Mouse (Mus musculus): ENCODE measurements around the gene Mtrr. TPM values are rescaled to one million over a fixed set of nuclear protein-coding genes. Genes with fewer than 3 reads are reported as not detected.

Gene Mtrr
- polyA plus RNA-seq, 1 experiment from 2014 or later: 12.0 TPM

DNA sequence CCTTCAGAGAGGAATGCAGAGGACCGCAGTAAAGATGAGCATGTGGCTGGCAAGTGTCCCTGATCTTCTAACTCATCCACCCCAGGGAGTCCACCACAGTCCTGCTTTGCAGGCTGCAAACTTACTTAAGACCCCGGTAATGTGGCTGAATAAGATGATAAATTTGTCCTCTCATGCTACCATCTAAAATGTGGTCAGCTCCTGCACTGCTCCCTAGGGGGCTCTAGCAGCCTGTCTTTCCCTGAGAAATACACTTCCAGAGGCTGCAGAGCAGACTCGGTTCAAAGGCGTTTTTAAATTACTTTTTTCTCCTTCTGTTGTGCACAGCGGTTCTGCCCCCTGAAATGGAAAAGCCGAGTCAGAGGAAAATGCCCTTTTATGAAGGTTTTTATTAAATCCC lies 19.2 kb upstream of the Mtrr start:
- peak; percentile 81 for DNase-seq (ENCODE audit: low spot score)
- H3K27ac ChIP-seq: no peak overlapping the region
- 11% methylated on average over 6 of the region's 6 CpGs for WGBS

DNA sequence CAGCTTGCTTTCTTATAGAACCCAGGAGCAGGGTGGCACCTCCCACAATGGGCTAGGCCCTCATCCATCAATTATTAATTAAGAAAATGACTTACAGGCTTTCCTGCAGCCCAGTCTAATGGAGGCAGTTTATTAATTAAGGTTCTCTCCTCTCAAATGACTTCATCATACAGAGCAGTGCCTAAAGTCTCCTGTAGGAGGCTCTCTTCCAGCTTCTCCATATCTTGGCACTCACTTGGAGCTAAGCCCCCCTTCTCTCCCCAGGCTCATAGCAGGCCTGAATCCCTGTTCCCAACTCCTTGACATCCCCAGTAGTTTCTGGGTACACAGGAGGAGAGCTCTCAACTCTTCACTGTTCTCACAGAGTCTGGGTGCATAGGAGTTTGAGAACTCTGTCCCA lies 17.0 kb upstream of the Mtrr start:
- DNase-seq (ENCODE audit: low spot score): no peak
- Histone ChIP-seq H3K9ac (ENCODE audit: low read depth, low read length) (no peak overlapping the region), H3K36me3 (ENCODE audit: insufficient read depth, low read length) (no peaks in the 10 kb centered on the region), H3K4me2 (ENCODE audit: low read length) (no peak overlapping the region), H3K27ac (no peak overlapping the region), H3K27me3 (ENCODE audit: insufficient read depth, low read length) (no peaks in the 10 kb centered on the region), H3K4me1 (replicated peaks; ENCODE audit: insufficient read depth, low read length) (no peaks in the 10 kb centered on the region), H3K9me3 (replicated peaks; ENCODE audit: low read length) (no peaks in the 10 kb centered on the region), H3K4me3 (replicated peaks; ENCODE audit: low read depth, low read length) (no peak overlapping the region)
- peak; percentile 34; the same call in 1 of the 2 replicates for TF ChIP-seq CTCF (IDR thresholded peaks at IDR 0.05; ENCODE audit: low read depth)
- no peak for ATAC-seq (replicated peaks; ENCODE audit: low FRiP score, low read depth)

More for the DNA sequence above, 19.2 kb upstream of the Mtrr start:
- Histone ChIP-seq H3K9me3 (replicated peaks; ENCODE audit: low read length) (no peaks in the 10 kb centered on the region), H3K27me3 (ENCODE audit: insufficient read depth, low read length) (no peaks in the 10 kb centered on the region), H3K4me3 (replicated peaks; ENCODE audit: low read depth, low read length) (no peak overlapping the region), H3K4me2 (ENCODE audit: low read length) (no peak overlapping the region), H3K4me1 (replicated peaks; ENCODE audit: insufficient read depth, low read length) (no peaks in the 10 kb centered on the region), H3K36me3 (ENCODE audit: insufficient read depth, low read length) (no peaks in the 10 kb centered on the region), H3K9ac (ENCODE audit: low read depth, low read length) (no peak overlapping the region)
- peak; percentile 72 for TF ChIP-seq CTCF (IDR thresholded peaks at IDR 0.05; ENCODE audit: low read depth)
- no peak for ATAC-seq (replicated peaks; ENCODE audit: low FRiP score, low read depth)

DNA sequence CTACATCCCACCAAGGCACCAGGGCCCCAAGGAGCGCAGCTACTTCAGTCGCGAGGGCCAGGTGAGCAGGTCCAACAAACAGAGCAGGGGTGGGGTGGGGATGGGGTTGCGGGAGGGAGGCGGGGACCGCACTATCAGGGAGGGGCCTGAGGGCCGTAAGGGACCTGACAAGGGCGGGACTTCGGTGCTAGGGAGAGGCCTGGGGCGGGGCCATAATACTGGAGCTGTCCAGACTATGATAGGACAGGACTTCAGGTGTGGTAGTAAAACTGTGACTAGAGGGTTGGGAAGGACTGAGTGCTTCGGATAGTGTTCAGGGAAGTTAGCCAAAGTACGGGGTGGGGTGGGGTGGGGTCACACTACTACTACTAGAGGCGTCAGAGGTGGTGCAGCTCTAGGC lies 15.7 kb upstream of the Mtrr start:
- no peaks in the 10 kb centered on the region for H3K27me3 ChIP-seq (ENCODE audit: insufficient read depth, low read length)
- DNase-seq (ENCODE audit: low spot score) (no peak), ATAC-seq (replicated peaks; ENCODE audit: low FRiP score, low read depth) (peak; percentile 73)
- peak overlapping the region; percentile 45 for H3K4me2 ChIP-seq (ENCODE audit: low read length)
- no peaks in the 10 kb centered on the region for H3K4me1 ChIP-seq (replicated peaks; ENCODE audit: insufficient read depth, low read length)
- 14% methylated on average over 13 of the region's 13 CpGs for WGBS
- H3K9me3 ChIP-seq (replicated peaks; ENCODE audit: low read length): no peaks in the 10 kb centered on the region
- no peak overlapping the region for H3K9ac ChIP-seq (ENCODE audit: low read depth, low read length)
- TF ChIP-seq CTCF (IDR thresholded peaks at IDR 0.05; ENCODE audit: low read depth): no peak
- no peaks in the 10 kb centered on the region for H3K36me3 ChIP-seq (ENCODE audit: insufficient read depth, low read length)
- H3K27ac ChIP-seq: no peak overlapping the region
- H3K4me3 ChIP-seq (replicated peaks; ENCODE audit: low read depth, low read length): no peak overlapping the region

DNA sequence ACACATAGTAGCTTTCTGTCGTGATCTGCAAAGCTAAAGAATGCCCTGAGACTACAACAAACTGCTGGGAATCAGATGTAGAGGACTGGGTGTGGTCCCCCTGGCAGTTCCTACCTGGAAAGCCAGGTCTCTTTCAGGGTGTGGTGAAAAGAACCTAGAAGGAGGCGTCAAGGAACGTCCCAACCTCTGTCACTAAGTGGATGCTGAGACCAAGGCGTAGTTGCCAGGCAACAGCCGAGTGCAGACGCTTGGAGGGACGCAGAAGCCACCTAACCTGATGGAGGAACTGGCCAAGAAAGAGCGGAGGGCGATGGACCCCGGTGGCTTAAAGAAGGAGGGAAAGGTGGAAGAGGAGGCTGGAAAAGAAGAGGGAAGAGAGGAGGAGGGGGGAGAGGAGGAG lies 15.2 kb upstream of the Mtrr start, which contains the start of gene 1700001L19Rik:
Gene 1700001L19Rik, plus strand, starts transcription at position 223 of the 400 bp plus-strand sequence.
- no peaks in the 10 kb centered on the region for H3K4me1 ChIP-seq (replicated peaks; ENCODE audit: insufficient read depth, low read length)
- DNase-seq (ENCODE audit: low spot score) (no peak), ATAC-seq (replicated peaks; ENCODE audit: low FRiP score, low read depth) (no peak)
- H3K36me3 ChIP-seq (ENCODE audit: insufficient read depth, low read length): no peaks in the 10 kb centered on the region
- TF ChIP-seq CTCF (IDR thresholded peaks at IDR 0.05; ENCODE audit: low read depth): no peak
- H3K27me3 ChIP-seq (ENCODE audit: insufficient read depth, low read length): no peaks in the 10 kb centered on the region
- no peak within 1 kb of the TSS for H3K27ac ChIP-seq
- H3K4me3 ChIP-seq (replicated peaks; ENCODE audit: low read depth, low read length): no peak within 1 kb of the TSS
- 12% methylated on average over 10 of the region's 10 CpGs for WGBS
- peak within 1 kb of the TSS; percentile 45 for H3K4me2 ChIP-seq (ENCODE audit: low read length)
- no peaks in the 10 kb centered on the region for H3K9me3 ChIP-seq (replicated peaks; ENCODE audit: low read length)
- no peak within 1 kb of the TSS for H3K9ac ChIP-seq (ENCODE audit: low read depth, low read length)

DNA sequence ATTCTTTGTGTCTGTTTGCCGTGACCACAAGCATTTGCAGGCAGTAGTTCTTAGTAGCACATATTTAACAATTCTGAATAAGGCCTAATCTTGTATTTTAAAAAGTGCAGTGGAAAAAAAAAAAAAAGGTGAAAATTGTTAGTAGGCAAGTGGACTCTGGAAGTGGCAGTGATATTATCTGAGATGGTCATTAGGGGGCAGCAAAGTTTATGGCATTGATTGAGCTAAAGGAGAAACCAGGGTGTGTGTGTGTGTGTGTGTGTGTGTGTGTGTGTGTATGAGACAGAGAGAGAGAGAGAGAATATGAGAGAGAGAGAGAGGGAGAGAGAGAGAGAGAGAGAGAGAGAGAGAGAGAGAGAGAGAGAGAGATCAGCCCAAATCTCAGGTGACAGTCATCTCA lies 11.8 kb upstream of the Mtrr start:
- Histone ChIP-seq H3K27me3 (ENCODE audit: insufficient read depth, low read length) (no peaks in the 10 kb centered on the region), H3K27ac (no peak overlapping the region), H3K9me3 (replicated peaks; ENCODE audit: low read length) (no peaks in the 10 kb centered on the region), H3K4me2 (ENCODE audit: low read length) (no peak overlapping the region), H3K4me3 (replicated peaks; ENCODE audit: low read depth, low read length) (no peak overlapping the region), H3K9ac (ENCODE audit: low read depth, low read length) (no peak overlapping the region), H3K4me1 (replicated peaks; ENCODE audit: insufficient read depth, low read length) (no peaks in the 10 kb centered on the region), H3K36me3 (ENCODE audit: insufficient read depth, low read length) (peaks cover 27% of the 10 kb centered on the region)
- TF ChIP-seq CTCF (IDR thresholded peaks at IDR 0.05; ENCODE audit: low read depth): peak; percentile 59
- WGBS: 88% methylated on average over 1 of the region's 1 CpGs
- peak; percentile 52 for DNase-seq (ENCODE audit: low spot score)
- ATAC-seq (replicated peaks; ENCODE audit: low FRiP score, low read depth): no peak

DNA sequence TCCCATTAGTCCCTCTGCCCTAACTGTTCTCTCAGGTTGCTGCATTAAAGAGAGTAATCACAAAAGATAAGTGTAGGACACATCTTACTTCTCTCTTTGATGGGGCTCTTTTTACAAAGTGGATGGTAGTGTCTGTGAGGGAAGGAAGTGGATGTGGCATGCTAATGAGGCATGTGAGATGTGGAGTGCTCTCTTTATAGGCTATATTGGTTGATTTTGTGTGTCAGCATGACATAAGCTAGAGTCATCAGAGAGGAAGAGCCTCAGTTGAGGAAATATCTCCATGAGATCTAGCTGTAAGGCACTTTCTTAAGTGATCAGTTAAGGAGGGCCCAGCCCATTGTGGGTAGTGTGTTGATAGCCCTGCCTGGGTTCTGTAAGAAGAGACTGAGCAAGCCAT lies 6.4 kb upstream of the Mtrr start:
- no peak overlapping the region for H3K4me2 ChIP-seq (ENCODE audit: low read length)
- DNase-seq (ENCODE audit: low spot score) (no peak), ATAC-seq (replicated peaks; ENCODE audit: low FRiP score, low read depth) (no peak)
- H3K36me3 ChIP-seq (ENCODE audit: insufficient read depth, low read length): peaks cover 56% of the 10 kb centered on the region
- no peak overlapping the region for H3K4me3 ChIP-seq (replicated peaks; ENCODE audit: low read depth, low read length)
- no peak overlapping the region for H3K9ac ChIP-seq (ENCODE audit: low read depth, low read length)
- H3K9me3 ChIP-seq (replicated peaks; ENCODE audit: low read length): no peaks in the 10 kb centered on the region
- no peaks in the 10 kb centered on the region for H3K27me3 ChIP-seq (ENCODE audit: insufficient read depth, low read length)
- no peak overlapping the region for H3K27ac ChIP-seq
- no peak for TF ChIP-seq CTCF (IDR thresholded peaks at IDR 0.05; ENCODE audit: low read depth)
- no peaks in the 10 kb centered on the region for H3K4me1 ChIP-seq (replicated peaks; ENCODE audit: insufficient read depth, low read length)

DNA sequence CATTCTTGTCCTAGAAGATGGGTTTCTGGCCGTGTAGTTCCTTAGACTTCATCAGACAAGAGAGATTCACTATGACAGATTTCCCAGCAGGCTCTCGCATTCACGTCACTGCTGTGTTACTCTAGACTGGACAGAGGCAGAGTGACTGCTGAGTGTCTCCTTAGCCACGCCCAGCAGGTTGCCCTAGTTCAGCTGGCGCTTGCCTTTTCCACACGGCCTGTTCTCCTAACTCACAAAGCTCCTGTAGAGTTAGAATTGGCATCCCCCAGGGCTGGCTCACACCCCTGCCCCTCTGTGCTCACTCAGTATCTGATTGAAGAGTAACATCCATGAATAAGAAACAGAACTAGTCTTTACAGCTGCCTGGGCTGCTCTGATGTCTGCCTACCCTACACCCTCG lies 3.5 kb upstream of the Mtrr start:
- 85% methylated on average over 7 of the region's 7 CpGs for WGBS
- peaks cover 7% of the 10 kb centered on the region for H3K4me1 ChIP-seq (replicated peaks; ENCODE audit: insufficient read depth, low read length)

More for the DNA sequence above, 3.5 kb upstream of the Mtrr start:
- Histone ChIP-seq H3K36me3 (ENCODE audit: insufficient read depth, low read length) (peaks cover 42% of the 10 kb centered on the region), H3K27ac (no peak overlapping the region), H3K27me3 (ENCODE audit: insufficient read depth, low read length) (no peaks in the 10 kb centered on the region), H3K9me3 (replicated peaks; ENCODE audit: low read length) (no peaks in the 10 kb centered on the region), H3K4me3 (replicated peaks; ENCODE audit: low read depth, low read length) (no peak overlapping the region), H3K9ac (ENCODE audit: low read depth, low read length) (no peak overlapping the region), H3K4me2 (ENCODE audit: low read length) (no peak overlapping the region)
- DNase-seq (ENCODE audit: low spot score): no peak
- ATAC-seq (replicated peaks; ENCODE audit: low FRiP score, low read depth): no peak
- TF ChIP-seq CTCF (IDR thresholded peaks at IDR 0.05; ENCODE audit: low read depth): no peak
